Mouse (Mus musculus) lung, postnatal 0 days (tissue): Measurements from ENCODE around the gene Atp5h.

Experiments used
- CTCF ChIP-seq: IDR thresholded peaks from 2 replicates; pipeline ENCODE4 v1.5.1; 2016; ENCODE audit warnings: antibody characterized with exemption, mild to moderate bottlenecking
- EP300 ChIP-seq: IDR thresholded peaks from 2 replicates; pipeline ENCODE4 v1.6.1; 2016; ENCODE audit warnings: antibody characterized with exemption, mild to moderate bottlenecking, control low read depth

DNA sequence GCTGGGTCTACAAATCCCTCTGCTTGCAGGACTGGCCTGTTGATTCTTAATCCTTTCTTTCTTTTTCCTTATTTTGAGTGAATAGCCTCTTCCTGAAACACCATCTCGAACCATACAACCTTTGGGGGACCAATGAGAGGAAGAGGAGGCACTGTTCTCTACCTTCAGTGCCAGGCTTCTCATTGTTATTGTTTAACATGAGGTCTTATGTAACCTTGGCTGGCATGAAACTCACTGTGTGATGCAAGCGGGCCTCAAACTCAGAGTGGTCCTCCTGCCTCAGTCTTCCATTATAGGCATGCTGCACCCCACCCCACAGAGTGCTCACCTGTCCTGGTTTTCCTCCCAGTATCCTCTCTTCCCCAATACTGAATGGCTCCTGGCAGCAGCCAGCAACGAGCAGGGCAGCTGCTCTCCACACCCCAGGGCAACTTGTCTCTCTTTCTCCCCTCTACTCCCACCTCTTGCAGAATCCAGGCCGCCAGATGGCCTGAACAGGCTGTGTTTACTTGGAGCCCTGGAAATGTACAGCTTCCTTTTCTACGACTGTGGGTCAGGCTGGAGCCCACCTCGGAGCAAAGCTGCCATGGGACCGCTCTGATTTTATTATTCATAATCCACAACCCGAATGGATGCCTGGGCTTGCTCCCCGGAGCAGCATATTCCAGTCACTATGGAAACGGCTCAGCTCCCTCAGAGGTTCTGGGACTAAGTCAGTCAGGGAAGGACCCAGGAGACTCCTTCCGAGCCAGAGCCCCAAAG is 19.0 kb downstream of the Atp5h start:
- TF ChIP-seq CTCF, result no peak
- no peak for TF ChIP-seq EP300
